Mouse (Mus musculus) bone marrow, adult 2 months (tissue): ENCODE measurements around the gene Mr1. TPM values are rescaled to one million over a fixed set of nuclear protein-coding genes. Genes with fewer than 3 reads are reported as not detected.
A peak's percentile ranks its signal among the peaks of the same experiment; 100 is the strongest.

Experiments used
- H3K27ac ChIP-seq: fragments of 200-500 bp; 2 replicates; pipeline ENCODE4 v1.5.1; 2012; ENCODE audit warnings: low read depth, mild to moderate bottlenecking, control low read depth, inconsistent platforms, low read length; ENCODE audit not compliant: control insufficient read depth, poor library complexity, insufficient read depth
- H3K4me1 ChIP-seq: fragments of 200-500 bp; 2 replicates; pipeline ENCODE4 v1.6.1; 2011; ENCODE audit warnings: low read length; ENCODE audit not compliant: control insufficient read depth, insufficient read depth
- H3K4me3 ChIP-seq: fragments of 200-500 bp; replicated peaks from 2 replicates; pipeline ENCODE3; 2011; ENCODE audit warnings: mild to moderate bottlenecking, low read depth, low read length, control low read depth; ENCODE audit not compliant: control insufficient read depth
- CTCF ChIP-seq: fragments of 200-500 bp; IDR thresholded peaks from 2 replicates; pipeline ENCODE4 v1.5.1; 2011; ENCODE audit warnings: low read length, control low read depth; ENCODE audit not compliant: control insufficient read depth, insufficient read depth
- POLR2A ChIP-seq: fragments of 200-500 bp; IDR thresholded peaks from 2 replicates; pipeline ENCODE4 v1.6.1; 2011; ENCODE audit warnings: low read depth, mild to moderate bottlenecking, control low read depth, low read length, borderline replicate concordance; ENCODE audit not compliant: control insufficient read depth
- WGBS: fragments of 180-500 bp; shearing (Covaris S2); methylation state at CpG from one replicate; pipeline ENCODE4 v1.1.7; 2018; 5-methylcytosine and 5-hydroxymethylcytosine counted together
- polyA plus RNA-seq: library from polyadenylated mRNA; stranded (reverse); fragments of >200 nt; gene quantifications from 2 replicates; pipeline ENCODE4 v1.2.4, GENCODE M21; 2011; ENCODE audit warnings: low replicate concordance; ENCODE audit not compliant: missing spikeins, insufficient read depth, insufficient read length

Gene Mr1
- polyA plus RNA-seq, 1 experiment = 0.70 TPM

- TF ChIP-seq POLR2A (no peak), CTCF (no peak)
- no peaks in the 10 kb centered on the region; the same call in 1 of the 2 replicates for H3K4me1 ChIP-seq
- 38% methylated on average over 1 of the region's 1 CpGs for WGBS
Observed at GRCm38 (mm10) chr1:155106310-155106709, 40.3 kb downstream of the Mr1 start.

GRCm38 (mm10) chr1:155103991-155104390, 42.6 kb downstream of the Mr1 start:
- no peak overlapping the region for H3K27ac ChIP-seq
- TF ChIP-seq POLR2A = no peak
- TF ChIP-seq CTCF = no peak
- H3K4me1 ChIP-seq = no peaks in the 10 kb centered on the region; the same call in 1 of the 2 replicates
- H3K4me3 ChIP-seq = no peak overlapping the region
- 71% methylated on average over 5 of the region's 5 CpGs for WGBS

More at GRCm38 (mm10) chr1:155106310-155106709, 40.3 kb downstream of the Mr1 start:
- Histone ChIP-seq H3K27ac (no peak overlapping the region), H3K4me3 (no peak overlapping the region)

GRCm38 (mm10) chr1:155102631-155103030, 44.0 kb downstream of the Mr1 start:
- no peaks in the 10 kb centered on the region for H3K4me1 ChIP-seq
- WGBS = 84% methylated on average over 4 of the region's 4 CpGs

GRCm38 (mm10) chr1:155099280-155099848, 47.2 kb downstream of the Mr1 start, which contains the start of gene Ier5:
TSS of gene Ier5 (minus strand) at chr1:155099636.
- TF ChIP-seq CTCF = no peak
- TF ChIP-seq POLR2A = peak; percentile 100
- Histone ChIP-seq H3K4me1 (no peaks in the 10 kb centered on the region; the same call in 1 of the 2 replicates), H3K4me3 (peak within 1 kb of the TSS; percentile 81), H3K27ac (peak within 1 kb of the TSS; percentile 96)
- WGBS = under 1% methylated on average over 40 of the region's 40 CpGs

More at GRCm38 (mm10) chr1:155102631-155103030, 44.0 kb downstream of the Mr1 start:
- TF ChIP-seq POLR2A = no peak
- no peak overlapping the region for H3K27ac ChIP-seq
- H3K4me3 ChIP-seq = no peak overlapping the region

- WGBS = under 1% methylated on average over 93 of the region's 93 CpGs
- Histone ChIP-seq H3K27ac (peak overlapping the region; percentile 96), H3K4me3 (peak overlapping the region; percentile 81), H3K4me1 (no peaks in the 10 kb centered on the region; the same call in 1 of the 2 replicates)
- TF ChIP-seq CTCF (no peak), POLR2A (peak; percentile 5; the same call in 1 of the 2 replicates)
Observed at GRCm38 (mm10) chr1:155098486-155099279, 47.9 kb downstream of the Mr1 start.

- Histone ChIP-seq H3K27ac (peak overlapping the region; percentile 96), H3K4me1 (peaks cover 2% of the 10 kb centered on the region; the same call in 1 of the 2 replicates), H3K4me3 (peak overlapping the region; percentile 81)
- WGBS = under 1% methylated on average over 33 of the region's 33 CpGs
- TF ChIP-seq POLR2A (no peak), CTCF (no peak)
Observed at GRCm38 (mm10) chr1:155097931-155098485, 48.6 kb downstream of the Mr1 start.

- H3K27ac ChIP-seq = no peak overlapping the region
- WGBS = 21% methylated on average over 6 of the region's 6 CpGs
- TF ChIP-seq POLR2A = no peak
- no peak for TF ChIP-seq CTCF
- peak overlapping the region; percentile 69 for H3K4me3 ChIP-seq
- peaks cover 2% of the 10 kb centered on the region; the same call in 1 of the 2 replicates for H3K4me1 ChIP-seq
Observed at GRCm38 (mm10) chr1:155097354-155097753, 49.3 kb downstream of the Mr1 start.

- Histone ChIP-seq H3K4me1 (peaks cover 4% of the 10 kb centered on the region; the same call in 1 of the 2 replicates), H3K27ac (no peak overlapping the region), H3K4me3 (no peak overlapping the region)
- 25% methylated on average over 4 of the region's 4 CpGs for WGBS
- no peak for TF ChIP-seq CTCF
- no peak for TF ChIP-seq POLR2A
Observed at GRCm38 (mm10) chr1:155096620-155097261, 49.9 kb downstream of the Mr1 start.
